Mouse (Mus musculus) spleen, adult 2 months (tissue): ENCODE measurements around the gene Myo9b.

Experiments
- CTCF ChIP-seq: fragments of 200-500 bp; IDR thresholded peaks from 2 replicates; pipeline ENCODE4 v1.5.1; 2011; ENCODE audit warnings: mild to moderate bottlenecking, inconsistent platforms; ENCODE audit not compliant: insufficient read depth, insufficient read length, insufficient replicate concordance; ENCODE audit errors: extremely low read depth
- POLR2A ChIP-seq: fragments of 200-500 bp; IDR thresholded peaks from 2 replicates; pipeline ENCODE4 v1.6.1; 2011; ENCODE audit warnings: low read depth, low read length, inconsistent platforms

- TF ChIP-seq CTCF (no peak), POLR2A (no peak; the same call in 1 of the 2 replicates)
These were observed 95.1 kb downstream of the Myo9b start for GRCm38 (mm10) chr8:71367529-71368176.
